Comparison of ENCODE assay signal across 10 mouse cellular contexts in genomic region chr2:157818576-157819320, GRCm38 (mm10).
DNase-seq lines count a peak whose midpoint lies in the region; ATAC-seq and TF ChIP-seq lines count a peak whose summit lies in the region.
"Had no signal": no experiment of that assay in that cellular context is flagged by ENCODE, and none has a peak within 500 bp of the region (broad histone marks: within the 10 kb centered on the region; RNA-seq: fewer than 3 reads in every experiment).

No protein-coding gene starts in this region.

- no peaks in the 10 kb centered on the region for H3K27me3 ChIP-seq in CH12.LX (replicated peaks)
- no peaks in the 10 kb centered on the region for H3K27me3 ChIP-seq in heart, embryonic 13.5 days (replicated peaks)

- peak; percentile 3 to 10 for DNase-seq in frontal cortex, postnatal 10 days (ENCODE audit: low spot score in 2 of 2)
- DNase-seq in frontal cortex, postnatal 25 days (ENCODE audit: low spot score in 2 of 2) = no peak
- peak; percentile 88 for DNase-seq in CH12.LX (ENCODE audit: extremely low read depth)
- DNase-seq in lung, postnatal 25 days (ENCODE audit: low spot score) = no peak
- DNase-seq in gastrocnemius, adult 8-10 months (ENCODE audit: low spot score in 2 of 2) = no peak
- no peak for DNase-seq in spleen, postnatal 36 days (ENCODE audit: low spot score in 2 of 2)
- DNase-seq: kidney, adult 9 months; lung, embryonic 14.5 days had no signal

- H3K9me3 ChIP-seq in CH12.LX (replicated peaks; ENCODE audit: low read length) = no peaks in the 10 kb centered on the region
- H3K9me3 ChIP-seq in heart, embryonic 13.5 days = no peaks in the 10 kb centered on the region

- H3K4me1 ChIP-seq in CH12.LX (ENCODE audit: control insufficient read depth in 1 of 2, insufficient read depth in 2 of 2) = peaks cover 14 to 44% of the 10 kb centered on the region in 2 experiments
- H3K4me1 ChIP-seq in heart, embryonic 13.5 days = peaks cover 64% of the 10 kb centered on the region

- no peaks in the 10 kb centered on the region for H3K79me2 ChIP-seq in CH12.LX (replicated peaks; ENCODE audit: control insufficient read depth, extremely low read depth, insufficient read depth, poor library complexity, severe bottlenecking)

- H3K4me2 ChIP-seq in CH12.LX (ENCODE audit: insufficient read depth, low read depth, poor library complexity, severe bottlenecking) = peak overlapping the region; percentile 56
- H3K4me2 ChIP-seq in heart, embryonic 13.5 days = peak overlapping the region; percentile 60
- H3K4me2 ChIP-seq: lung, embryonic 14.5 days had no signal

- H3K36me3 ChIP-seq in CH12.LX (replicated peaks in 1 of 2; ENCODE audit: control insufficient read depth in 1 of 2, insufficient read depth in 1 of 2, low read length in 1 of 2) = peaks cover 5 to 62% of the 10 kb centered on the region in 2 experiments
- 0 out of 2 replicates have a peak, but pooled peaks cover 15% of the 10 kb centered on the region for H3K36me3 ChIP-seq in heart, embryonic 13.5 days

- no peak overlapping the region for H3K9ac ChIP-seq in CH12.LX (ENCODE audit: insufficient read depth, low read depth)
- peak overlapping the region; percentile 64 for H3K9ac ChIP-seq in heart, embryonic 13.5 days
- H3K9ac ChIP-seq: lung, embryonic 14.5 days had no signal

- peak overlapping the region; percentile 48 for H3K27ac ChIP-seq in CH12.LX (ENCODE audit: insufficient read depth, low read depth)
- H3K27ac ChIP-seq in heart, embryonic 13.5 days (replicated peaks) = peak overlapping the region; percentile 87

- peak; percentile 54; the same call in 1 of the 2 replicates for ATAC-seq in heart, embryonic 13.5 days (ENCODE audit: extremely low read depth, insufficient number of reproducible peaks, low FRiP score, low TSS enrichment)
- ATAC-seq in megakaryocyte-erythroid progenitor cell, adult 5-6 weeks (replicated peaks; ENCODE audit: low FRiP score, low TSS enrichment, poor library complexity, severe bottlenecking) = peak; percentile 72

- TF ChIP-seq POLR2A in CH12.LX (IDR thresholded peaks at IDR 0.05; ENCODE audit: low read depth, low read length) = no peak

- in situ Hi-C loops in CH12.LX (cut with MboI; ENCODE audit: low pct_ligation_motif_present, low pct_unique_long_range_greater_than_20kb, low sequenced_read_pairs) = no loop called here

- dilution Hi-C loops in CH12.LX (cut with MboI; ENCODE audit: extremely low pct_ligation_motif_present, extremely low pct_unique_long_range_greater_than_20kb, low sequenced_read_pairs) = no loop called here

- 39% methylated on average over 15 of the region's 15 CpGs for WGBS in heart, embryonic 13.5 days

- no peak for TF ChIP-seq CTCF in CH12.LX (conservative IDR thresholded peaks at IDR 0.05 in 1 of 2, IDR thresholded peaks at IDR 0.05 in 1 of 2; ENCODE audit: low read depth in 2 of 2, low read length in 2 of 2)

- TF ChIP-seq EP300 in CH12.LX (IDR thresholded peaks at IDR 0.05; ENCODE audit: low read length) = peak; percentile 88

- TF ChIP-seq RAD21 in CH12.LX (IDR thresholded peaks at IDR 0.05; ENCODE audit: low read depth, low read length) = no peak

- peak overlapping the region in 1 of 3 experiments; percentile 17 for H3K4me3 ChIP-seq in CH12.LX (replicated peaks in 1 of 3; ENCODE audit: low read depth in 2 of 3, low read length in 2 of 3, poor library complexity in 1 of 3)
- peak overlapping the region; percentile 16 for H3K4me3 ChIP-seq in heart, embryonic 13.5 days

TF ChIP-seq in CH12.LX, 34 proteins besides CTCF, POLR2A, EP300 and RAD21:
- TF ChIP-seq NRF1 (IDR thresholded peaks at IDR 0.05; ENCODE audit: low read depth, low read length) (no peak), CHD1 (IDR thresholded peaks at IDR 0.05; ENCODE audit: low read depth, low read length) (no peak), ETS1 (conservative IDR thresholded peaks at IDR 0.05; ENCODE audit: low read depth, low read length) (peak; percentile 97), ZKSCAN1 (IDR thresholded peaks at IDR 0.05; ENCODE audit: borderline replicate concordance, low read depth, low read length) (no peak), HCFC1 (IDR thresholded peaks at IDR 0.05; ENCODE audit: low read depth, low read length) (no peak), UBTF (IDR thresholded peaks at IDR 0.05; ENCODE audit: low read depth, low read length) (0 out of 2 replicates have a peak, but pooled peaks have one; percentile 27), CHD2 (IDR thresholded peaks at IDR 0.05; ENCODE audit: low read length) (no peak), SIN3A (IDR thresholded peaks at IDR 0.05; ENCODE audit: low read length) (0 out of 2 replicates have a peak, but pooled peaks have one; percentile 57), MAFK (IDR thresholded peaks at IDR 0.05; ENCODE audit: insufficient replicate concordance, low read length) (peak; percentile 73), JUN (IDR thresholded peaks at IDR 0.05; ENCODE audit: insufficient read depth, low read depth, low read length) (no peak), TCF12 (IDR thresholded peaks at IDR 0.05; ENCODE audit: low read depth, low read length) (peak; percentile 97), RCOR1 (conservative IDR thresholded peaks at IDR 0.05; ENCODE audit: low read depth, low read length) (no peak; the same call in 1 of the 2 replicates), MAX (IDR thresholded peaks at IDR 0.05; ENCODE audit: low read length) (peak; percentile 13; the same call in 1 of the 2 replicates), E2F4 (IDR thresholded peaks at IDR 0.05; ENCODE audit: insufficient replicate concordance, low read depth, low read length) (no peak), POLR2AphosphoS2 (IDR thresholded peaks at IDR 0.05; ENCODE audit: low read depth, low read length) (no peak), KAT2A (IDR thresholded peaks at IDR 0.05; ENCODE audit: insufficient replicate concordance, low read length) (no peak), TBP (conservative IDR thresholded peaks at IDR 0.05; ENCODE audit: low read depth, low read length) (0 out of 2 replicates have a peak, but pooled peaks have one; percentile 13), MAZ (IDR thresholded peaks at IDR 0.05; ENCODE audit: low read depth, low read length) (no peak), ZNF384 (IDR thresholded peaks at IDR 0.05; ENCODE audit: low read depth, low read length) (no peak), JUND (conservative IDR thresholded peaks at IDR 0.05; ENCODE audit: low read depth, low read length) (no peak), ZC3H11A (IDR thresholded peaks at IDR 0.05; ENCODE audit: low read depth, low read length) (no peak), GABPA (IDR thresholded peaks at IDR 0.05; ENCODE audit: insufficient replicate concordance, low read depth, low read length) (no peak), SMC3 (IDR thresholded peaks at IDR 0.05; ENCODE audit: low read depth, low read length) (no peak; the same call in 1 of the 2 replicates), ELF1 (IDR thresholded peaks at IDR 0.05; ENCODE audit: low read depth, low read length) (peak; percentile 4; the same call in 1 of the 2 replicates), BHLHE40 (IDR thresholded peaks at IDR 0.05; ENCODE audit: low read depth, low read length) (peak; percentile 98), IRF4 (IDR thresholded peaks at IDR 0.05; ENCODE audit: low read depth, low read length) (peak; percentile 65), PAX5 (IDR thresholded peaks at IDR 0.05; ENCODE audit: low read length) (no peak), USF1 (IDR thresholded peaks at IDR 0.05; ENCODE audit: low read depth, low read length) (no peak), MEF2A (IDR thresholded peaks at IDR 0.05; ENCODE audit: borderline replicate concordance, low read depth, low read length) (peak; percentile 99), MXI1 (IDR thresholded peaks at IDR 0.05; ENCODE audit: low read depth, low read length) (no peak), NELFE (IDR thresholded peaks at IDR 0.05; ENCODE audit: low read depth, low read length) (no peak), ZMIZ1 (IDR thresholded peaks at IDR 0.05; ENCODE audit: low read depth, low read length) (no peak), MYC (IDR thresholded peaks at IDR 0.05; ENCODE audit: low read depth, low read length) (peak; percentile 12; the same call in 1 of the 2 replicates), USF2 (conservative IDR thresholded peaks at IDR 0.05; ENCODE audit: low read depth, low read length) (no peak)

Comparison
In these comparisons a context has a peak if more than half of its experiments do, and no peak if none do; other contexts are left out.
1. DNase-seq: peak in frontal cortex, postnatal 10 days (2 of 2) and CH12.LX (single experiment); none in frontal cortex, postnatal 25 days (0 of 2), lung, postnatal 25 days (single experiment), gastrocnemius, adult 8-10 months (0 of 2) and spleen, postnatal 36 days (0 of 2).